Mouse (Mus musculus): ENCODE data around the gene Spa17. TPM values are rescaled to one million over a fixed set of nuclear protein-coding genes. Genes with fewer than 3 reads are reported as not detected.

Gene Spa17
- polyA plus RNA-seq, 1 experiment from 2014 or later = 5.3 TPM

Other genes with a start within 250 kb of the Spa17 start
- not detected in 2 replicates for gene Hepacam, start 246.4 kb downstream of the Spa17 start, polyA plus RNA-seq (2014; fragmentation: Nextera tagmentation; extraction: Ambion mirVana)
- gene Robo4, start 211.8 kb downstream of the Spa17 start, polyA plus RNA-seq (2014; fragmentation: Nextera tagmentation; extraction: Ambion mirVana) = 8.9 and 12.0 TPM in 2 replicates
- gene Robo3, start 180.5 kb downstream of the Spa17 start, polyA plus RNA-seq (2014; fragmentation: Nextera tagmentation; extraction: Ambion mirVana) = 0.06 TPM in 1 of 2 replicates, not detected in the other
- gene Msantd2, start 124.4 kb downstream of the Spa17 start, polyA plus RNA-seq (2014; fragmentation: Nextera tagmentation; extraction: Ambion mirVana) = 33.2 and 38.9 TPM in 2 replicates
- gene Esam, start 85.6 kb downstream of the Spa17 start, polyA plus RNA-seq (2014; fragmentation: Nextera tagmentation; extraction: Ambion mirVana) = 57.9 and 58.3 TPM in 2 replicates
- gene Vsig2, start 74.5 kb downstream of the Spa17 start, polyA plus RNA-seq (2014; fragmentation: Nextera tagmentation; extraction: Ambion mirVana) = 44.3 and 56.9 TPM in 2 replicates
- 4.7 and 5.7 TPM in 2 replicates for gene Nrgn, start 60.8 kb downstream of the Spa17 start, polyA plus RNA-seq (2014; fragmentation: Nextera tagmentation; extraction: Ambion mirVana)
- 12.7 and 14.0 TPM in 2 replicates for gene Siae, start 58.0 kb downstream of the Spa17 start, polyA plus RNA-seq (2014; fragmentation: Nextera tagmentation; extraction: Ambion mirVana)
- gene Tbrg1, start 43.6 kb upstream of the Spa17 start, polyA plus RNA-seq (2014; fragmentation: Nextera tagmentation; extraction: Ambion mirVana) = 161 and 166 TPM in 2 replicates
- gene Panx3, start 55.5 kb upstream of the Spa17 start, polyA plus RNA-seq (2014; fragmentation: Nextera tagmentation; extraction: Ambion mirVana) = not detected in 2 replicates
- gene Olfr160, start 102.5 kb upstream of the Spa17 start, polyA plus RNA-seq (2014; fragmentation: Nextera tagmentation; extraction: Ambion mirVana) = not detected in 2 replicates
- not detected in 2 replicates for gene Olfr874, start 131.4 kb upstream of the Spa17 start, polyA plus RNA-seq (2014; fragmentation: Nextera tagmentation; extraction: Ambion mirVana)
- not detected in 2 replicates for gene Olfr875, start 158.1 kb upstream of the Spa17 start, polyA plus RNA-seq (2014; fragmentation: Nextera tagmentation; extraction: Ambion mirVana)
- gene Olfr876, start 189.3 kb upstream of the Spa17 start, polyA plus RNA-seq (2014; fragmentation: Nextera tagmentation; extraction: Ambion mirVana) = not detected in 2 replicates
- not detected in 2 replicates for gene Olfr877, start 240.5 kb upstream of the Spa17 start, polyA plus RNA-seq (2014; fragmentation: Nextera tagmentation; extraction: Ambion mirVana)